Mouse (Mus musculus): ENCODE data around the gene Ahcyl2.

- no peak for TF ChIP-seq CTCF (IDR thresholded peaks at IDR 0.05; ENCODE audit: low read depth, low read length)
- no peak for TF ChIP-seq EP300 (IDR thresholded peaks at IDR 0.05; ENCODE audit: insufficient read depth, low read depth, low read length)
Observed at GRCm38 (mm10) chr6:29916530-29917382, 148.9 kb downstream of the Ahcyl2 start, which contains the start of gene Strip2.

Data from ES-Bruce4 (cell line).